Mouse (Mus musculus): ENCODE measurements around the gene Ocel1. TPM values are rescaled to one million over a fixed set of nuclear protein-coding genes. Genes with fewer than 3 reads are reported as not detected.

Gene Ocel1
- polyA plus RNA-seq, 1 experiment from 2014 or later, result 8.1 TPM

- TF ChIP-seq CTCF (IDR thresholded peaks at IDR 0.05; ENCODE audit: low read depth), result peak; percentile 73
- peak within 1 kb of the TSS; percentile 48; the same call in 1 of the 2 replicates for H3K27ac ChIP-seq
- WGBS, result 15% methylated on average over 33 of the region's 33 CpGs
- H3K4me3 ChIP-seq (replicated peaks; ENCODE audit: low read depth, low read length), result peak within 1 kb of the TSS; percentile 44
- ATAC-seq (replicated peaks; ENCODE audit: low FRiP score, low read depth), result peak; percentile 87
- peak within 1 kb of the TSS; percentile 58 for H3K9ac ChIP-seq (ENCODE audit: low read depth, low read length)
- H3K27me3 ChIP-seq (ENCODE audit: insufficient read depth, low read length), result no peaks in the 10 kb centered on the region
- DNase-seq (ENCODE audit: low spot score), result peak; percentile 96
- H3K4me2 ChIP-seq (ENCODE audit: low read length), result peak within 1 kb of the TSS; percentile 69
- no peaks in the 10 kb centered on the region for H3K9me3 ChIP-seq (replicated peaks; ENCODE audit: low read length)
- peaks cover 7% of the 10 kb centered on the region for H3K4me1 ChIP-seq (replicated peaks; ENCODE audit: insufficient read depth, low read length)
- H3K36me3 ChIP-seq (ENCODE audit: insufficient read depth, low read length), result 0 out of 2 replicates have a peak, but pooled peaks cover 4% of the 10 kb centered on the region
These were observed 34.5 kb downstream of the Ocel1 start, which contains the start of gene Ankle1 for GRCm38 (mm10) chr8:71405401-71406098. Gene Ankle1 (plus strand): TSS chr8:71406010.

GRCm38 (mm10) chr8:71406099-71407015 lies 35.3 kb downstream of the Ocel1 start:
- peak overlapping the region; percentile 58 for H3K9ac ChIP-seq (ENCODE audit: low read depth, low read length)
- H3K4me1 ChIP-seq (replicated peaks; ENCODE audit: insufficient read depth, low read length), result peaks cover 7% of the 10 kb centered on the region
- peak; percentile 83 for ATAC-seq (replicated peaks; ENCODE audit: low FRiP score, low read depth)
- no peak overlapping the region for H3K27ac ChIP-seq
- H3K27me3 ChIP-seq (ENCODE audit: insufficient read depth, low read length), result no peaks in the 10 kb centered on the region
- H3K4me2 ChIP-seq (ENCODE audit: low read length), result peak overlapping the region; percentile 69
- 0 out of 2 replicates have a peak, but pooled peaks cover 4% of the 10 kb centered on the region for H3K36me3 ChIP-seq (ENCODE audit: insufficient read depth, low read length)
- H3K4me3 ChIP-seq (replicated peaks; ENCODE audit: low read depth, low read length), result peak overlapping the region; percentile 44
- DNase-seq (ENCODE audit: low spot score), result peak; percentile 82
- TF ChIP-seq CTCF (IDR thresholded peaks at IDR 0.05; ENCODE audit: low read depth), result peak; percentile 85
- WGBS, result 1% methylated on average over 54 of the region's 55 CpGs
- no peaks in the 10 kb centered on the region for H3K9me3 ChIP-seq (replicated peaks; ENCODE audit: low read length)

GRCm38 (mm10) chr8:71407441-71407840 lies 36.3 kb downstream of the Ocel1 start:
- TF ChIP-seq CTCF (IDR thresholded peaks at IDR 0.05; ENCODE audit: low read depth), result no peak
- H3K9ac ChIP-seq (ENCODE audit: low read depth, low read length), result no peak overlapping the region
- 0 out of 2 replicates have a peak, but pooled peaks cover 4% of the 10 kb centered on the region for H3K36me3 ChIP-seq (ENCODE audit: insufficient read depth, low read length)
- 94% methylated on average over 14 of the region's 14 CpGs for WGBS
- H3K4me3 ChIP-seq (replicated peaks; ENCODE audit: low read depth, low read length), result no peak overlapping the region
- no peaks in the 10 kb centered on the region for H3K9me3 ChIP-seq (replicated peaks; ENCODE audit: low read length)
- DNase-seq (ENCODE audit: low spot score) (no peak), ATAC-seq (replicated peaks; ENCODE audit: low FRiP score, low read depth) (no peak)
- no peak overlapping the region; the same call in 1 of the 2 replicates for H3K4me2 ChIP-seq (ENCODE audit: low read length)
- no peaks in the 10 kb centered on the region for H3K27me3 ChIP-seq (ENCODE audit: insufficient read depth, low read length)
- H3K4me1 ChIP-seq (replicated peaks; ENCODE audit: insufficient read depth, low read length), result peaks cover 7% of the 10 kb centered on the region
- H3K27ac ChIP-seq, result no peak overlapping the region

GRCm38 (mm10) chr8:71408231-71408630 lies 37.1 kb downstream of the Ocel1 start:
- 0 out of 2 replicates have a peak, but pooled peaks cover 4% of the 10 kb centered on the region for H3K36me3 ChIP-seq (ENCODE audit: insufficient read depth, low read length)
- no peak overlapping the region for H3K27ac ChIP-seq
- peaks cover 7% of the 10 kb centered on the region for H3K4me1 ChIP-seq (replicated peaks; ENCODE audit: insufficient read depth, low read length)
- H3K27me3 ChIP-seq (ENCODE audit: insufficient read depth, low read length), result no peaks in the 10 kb centered on the region
- no peak overlapping the region for H3K9ac ChIP-seq (ENCODE audit: low read depth, low read length)
- ATAC-seq (replicated peaks; ENCODE audit: low FRiP score, low read depth) (no peak), DNase-seq (ENCODE audit: low spot score) (no peak)
- no peaks in the 10 kb centered on the region for H3K9me3 ChIP-seq (replicated peaks; ENCODE audit: low read length)
- WGBS, result 95% methylated on average over 4 of the region's 4 CpGs
- H3K4me2 ChIP-seq (ENCODE audit: low read length), result no peak overlapping the region
- H3K4me3 ChIP-seq (replicated peaks; ENCODE audit: low read depth, low read length), result no peak overlapping the region
- no peak for TF ChIP-seq CTCF (IDR thresholded peaks at IDR 0.05; ENCODE audit: low read depth)

DNA sequence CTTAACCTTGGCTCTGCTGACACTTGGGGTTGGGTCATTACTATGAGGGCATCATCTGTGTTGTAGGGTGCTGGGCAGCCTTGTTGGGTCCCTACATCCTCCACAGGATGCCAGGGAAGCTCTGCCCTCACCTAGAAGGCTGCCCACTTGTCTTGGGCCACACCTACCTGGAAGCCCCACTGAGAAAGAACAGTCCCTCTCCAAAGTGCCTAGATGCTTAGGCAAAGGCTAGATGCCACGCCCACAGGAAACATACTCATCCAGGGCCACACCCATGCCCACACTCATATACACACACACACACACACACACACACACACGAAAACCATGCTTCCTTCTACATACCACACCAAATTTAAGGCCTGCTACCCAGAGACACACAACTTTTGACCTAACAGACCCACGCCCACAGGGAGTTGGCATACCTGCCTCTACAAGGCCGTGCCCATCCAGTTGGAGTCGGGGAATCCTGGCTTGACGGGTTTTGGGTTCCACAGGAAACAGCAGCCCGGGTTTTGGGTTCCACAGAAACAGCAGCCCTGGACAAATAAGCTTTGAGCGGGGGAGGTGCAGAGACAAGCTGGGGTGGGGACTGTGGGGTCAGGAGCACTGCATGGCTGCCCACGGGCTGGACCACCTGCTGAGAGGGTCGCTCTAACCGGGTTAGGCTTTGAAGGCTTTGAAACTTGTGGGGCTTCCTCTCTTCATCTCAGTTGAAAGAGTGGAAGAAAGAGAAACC lies 40.6 kb downstream of the Ocel1 start:
- H3K36me3 ChIP-seq (ENCODE audit: insufficient read depth, low read length), result 0 out of 2 replicates have a peak, but pooled peaks cover 4% of the 10 kb centered on the region
- no peaks in the 10 kb centered on the region for H3K9me3 ChIP-seq (replicated peaks; ENCODE audit: low read length)
- no peak overlapping the region for H3K9ac ChIP-seq (ENCODE audit: low read depth, low read length)
- WGBS, result 32% methylated on average over 11 of the region's 11 CpGs
- TF ChIP-seq CTCF (IDR thresholded peaks at IDR 0.05; ENCODE audit: low read depth), result no peak
- no peaks in the 10 kb centered on the region for H3K27me3 ChIP-seq (ENCODE audit: insufficient read depth, low read length)
- DNase-seq (ENCODE audit: low spot score) (no peak), ATAC-seq (replicated peaks; ENCODE audit: low FRiP score, low read depth) (no peak)
- H3K4me1 ChIP-seq (replicated peaks; ENCODE audit: insufficient read depth, low read length), result no peaks in the 10 kb centered on the region
- H3K27ac ChIP-seq, result no peak overlapping the region
- H3K4me3 ChIP-seq (replicated peaks; ENCODE audit: low read depth, low read length), result no peak overlapping the region
- no peak overlapping the region for H3K4me2 ChIP-seq (ENCODE audit: low read length)

GRCm38 (mm10) chr8:71422121-71422520 lies 51.0 kb downstream of the Ocel1 start:
- Histone ChIP-seq H3K4me3 (replicated peaks; ENCODE audit: low read depth, low read length) (no peak overlapping the region), H3K27ac (no peak overlapping the region), H3K36me3 (ENCODE audit: insufficient read depth, low read length) (no peaks in the 10 kb centered on the region), H3K9ac (ENCODE audit: low read depth, low read length) (no peak overlapping the region), H3K27me3 (ENCODE audit: insufficient read depth, low read length) (no peaks in the 10 kb centered on the region), H3K4me1 (replicated peaks; ENCODE audit: insufficient read depth, low read length) (no peaks in the 10 kb centered on the region), H3K9me3 (replicated peaks; ENCODE audit: low read length) (no peaks in the 10 kb centered on the region), H3K4me2 (ENCODE audit: low read length) (no peak overlapping the region)
- DNase-seq (ENCODE audit: low spot score) (no peak), ATAC-seq (replicated peaks; ENCODE audit: low FRiP score, low read depth) (no peak)
- TF ChIP-seq CTCF (IDR thresholded peaks at IDR 0.05; ENCODE audit: low read depth), result no peak

Other genes with a start within 250 kb of the Ocel1 start
- 10.0 and 11.5 TPM in 2 replicates for gene Myo9b, start 98.6 kb upstream of the Ocel1 start, polyA plus RNA-seq (2015; fragmentation: Nextera tagmentation; extraction: Ambion mirVana)
- 21.9 and 25.5 TPM in 2 replicates for gene Haus8, start 98.4 kb upstream of the Ocel1 start, polyA plus RNA-seq (2015; fragmentation: Nextera tagmentation; extraction: Ambion mirVana)
- gene Use1, start 4.5 kb upstream of the Ocel1 start, polyA plus RNA-seq (2015; fragmentation: Nextera tagmentation; extraction: Ambion mirVana), result 129 and 140 TPM in 2 replicates
- 110 and 138 TPM in 2 replicates for gene Nr2f6, start 10.7 kb downstream of the Ocel1 start, polyA plus RNA-seq (2015; fragmentation: Nextera tagmentation; extraction: Ambion mirVana)
- 18.8 and 20.4 TPM in 2 replicates for gene Ushbp1, start 24.5 kb downstream of the Ocel1 start, polyA plus RNA-seq (2015; fragmentation: Nextera tagmentation; extraction: Ambion mirVana)
- gene Babam1, start 25.6 kb downstream of the Ocel1 start, polyA plus RNA-seq (2015; fragmentation: Nextera tagmentation; extraction: Ambion mirVana), result 92.3 and 96.4 TPM in 2 replicates
- 7.9 and 9.2 TPM in 2 replicates for gene Ankle1, start 34.7 kb downstream of the Ocel1 start, polyA plus RNA-seq (2015; fragmentation: Nextera tagmentation; extraction: Ambion mirVana)
- gene Abhd8, start 92.4 kb downstream of the Ocel1 start, polyA plus RNA-seq (2015; fragmentation: Nextera tagmentation; extraction: Ambion mirVana), result 35.0 and 38.3 TPM in 2 replicates
- 242 and 245 TPM in 2 replicates for gene Mrpl34, start 93.7 kb downstream of the Ocel1 start, polyA plus RNA-seq (2015; fragmentation: Nextera tagmentation; extraction: Ambion mirVana)
- gene Dda1, start 97.9 kb downstream of the Ocel1 start, polyA plus RNA-seq (2015; fragmentation: Nextera tagmentation; extraction: Ambion mirVana), result 88.0 and 93.7 TPM in 2 replicates
- 0.84 and 1.4 TPM in 2 replicates for gene Ano8, start 114.7 kb downstream of the Ocel1 start, polyA plus RNA-seq (2015; fragmentation: Nextera tagmentation; extraction: Ambion mirVana)
- 14.5 and 14.6 TPM in 2 replicates for gene Gtpbp3, start 116.8 kb downstream of the Ocel1 start, polyA plus RNA-seq (2015; fragmentation: Nextera tagmentation; extraction: Ambion mirVana)
- 182 and 208 TPM in 2 replicates for gene Plvap, start 140.5 kb downstream of the Ocel1 start, polyA plus RNA-seq (2015; fragmentation: Nextera tagmentation; extraction: Ambion mirVana)
- 0.19 and 0.20 TPM in 2 replicates for gene Ccdc194, start 154.4 kb downstream of the Ocel1 start, polyA plus RNA-seq (2015; fragmentation: Nextera tagmentation; extraction: Ambion mirVana)
- gene Bst2, start 166.2 kb downstream of the Ocel1 start, polyA plus RNA-seq (2015; fragmentation: Nextera tagmentation; extraction: Ambion mirVana), result 106 and 124 TPM in 2 replicates
- gene Mvb12a, start 171.6 kb downstream of the Ocel1 start, polyA plus RNA-seq (2015; fragmentation: Nextera tagmentation; extraction: Ambion mirVana), result 129 and 131 TPM in 2 replicates
- gene Tmem221, start 187.6 kb downstream of the Ocel1 start, polyA plus RNA-seq (2015; fragmentation: Nextera tagmentation; extraction: Ambion mirVana), result 17.1 and 19.1 TPM in 2 replicates
- 0.13 and 0.20 TPM in 2 replicates for gene Nxnl1, start 195.3 kb downstream of the Ocel1 start, polyA plus RNA-seq (2015; fragmentation: Nextera tagmentation; extraction: Ambion mirVana)
- gene Slc27a1, start 197.6 kb downstream of the Ocel1 start, polyA plus RNA-seq (2015; fragmentation: Nextera tagmentation; extraction: Ambion mirVana), result 50.5 and 53.7 TPM in 2 replicates
- 279 and 296 TPM in 2 replicates for gene Pgls, start 220.9 kb downstream of the Ocel1 start, polyA plus RNA-seq (2015; fragmentation: Nextera tagmentation; extraction: Ambion mirVana)
- 2.5 and 2.8 TPM in 2 replicates for gene Fam129c, start 226.3 kb downstream of the Ocel1 start, polyA plus RNA-seq (2015; fragmentation: Nextera tagmentation; extraction: Ambion mirVana)
- 64.1 and 66.2 TPM in 2 replicates for gene Colgalt1, start 239.7 kb downstream of the Ocel1 start, polyA plus RNA-seq (2015; fragmentation: Nextera tagmentation; extraction: Ambion mirVana)

Measured in kidney, postnatal 0 days (tissue).